Mouse (Mus musculus) hindbrain, embryonic 16.5 days (tissue): ENCODE results near the gene Mrps23. TPM values are rescaled to one million over a fixed set of nuclear protein-coding genes. Genes with fewer than 3 reads are reported as not detected.

Experiments used
- ATAC-seq: fragments of 200-750 bp; cut with Nextera tagmentation; 2 replicates; pipeline ENCODE4 v1.8.0; 2017; ENCODE audit warnings: moderate TSS enrichment, moderate library complexity
- H3K27ac ChIP-seq: fragments of 300-500 bp; sonication (generic); 2 replicates; pipeline ENCODE4 v1.5.1; 2014; ENCODE audit warnings: low read depth, mild to moderate bottlenecking, control low read depth, low read length, moderate library complexity
- H3K27me3 ChIP-seq: fragments of 300-500 bp; sonication (generic); replicated peaks from 2 replicates; pipeline ENCODE4 v1.6.1; 2014; ENCODE audit warnings: low read length; ENCODE audit not compliant: control insufficient read depth, insufficient read depth
- H3K36me3 ChIP-seq: fragments of 300-500 bp; sonication (generic); 2 replicates; pipeline ENCODE4 v1.6.1; 2014; ENCODE audit warnings: mild to moderate bottlenecking, low read length, moderate library complexity, mixed read lengths; ENCODE audit not compliant: control insufficient read depth, insufficient read depth
- H3K4me1 ChIP-seq: fragments of 300-500 bp; sonication (generic); 2 replicates; pipeline ENCODE4 v1.6.1; 2014; ENCODE audit warnings: low read depth, low read length; ENCODE audit not compliant: control insufficient read depth, insufficient read depth
- H3K4me2 ChIP-seq: fragments of 300-500 bp; sonication (generic); 2 replicates; pipeline ENCODE4 v1.6.1; 2014; ENCODE audit warnings: mild to moderate bottlenecking, low read length, control low read depth, moderate library complexity
- H3K4me3 ChIP-seq: fragments of 300-500 bp; sonication (generic); 2 replicates; pipeline ENCODE4 v1.5.1; 2014; ENCODE audit warnings: mild to moderate bottlenecking, low read length, control low read depth, moderate library complexity
- H3K9ac ChIP-seq: fragments of 300-500 bp; sonication (generic); 2 replicates; pipeline ENCODE4 v1.6.1; 2014; ENCODE audit warnings: low read depth, mild to moderate bottlenecking, control low read depth, low read length, moderate library complexity
- H3K9me3 ChIP-seq: fragments of 300-500 bp; sonication (generic); 2 replicates; pipeline ENCODE4 v1.6.1; 2014; ENCODE audit warnings: mild to moderate bottlenecking, low read length, moderate library complexity; ENCODE audit not compliant: control insufficient read depth
- WGBS: fragments of 180-500 bp; shearing (Covaris S2); extraction: QIAGEN DNeasy Blood & Tissue Kit; methylation state at CpG from one replicate; pipeline ENCODE4 v1.1.7; 2014; 5-methylcytosine and 5-hydroxymethylcytosine counted together
- polyA plus RNA-seq: library from polyadenylated mRNA; unstranded; fragments of >200 nt; fragmentation: Nextera tagmentation; extraction: Ambion mirVana; gene quantifications from 2 replicates; pipeline ENCODE4 v1.2.1, GENCODE M21; 2015

Gene Mrps23
- polyA plus RNA-seq, 1 experiment from 2014 or later: 68.8 TPM

DNA sequence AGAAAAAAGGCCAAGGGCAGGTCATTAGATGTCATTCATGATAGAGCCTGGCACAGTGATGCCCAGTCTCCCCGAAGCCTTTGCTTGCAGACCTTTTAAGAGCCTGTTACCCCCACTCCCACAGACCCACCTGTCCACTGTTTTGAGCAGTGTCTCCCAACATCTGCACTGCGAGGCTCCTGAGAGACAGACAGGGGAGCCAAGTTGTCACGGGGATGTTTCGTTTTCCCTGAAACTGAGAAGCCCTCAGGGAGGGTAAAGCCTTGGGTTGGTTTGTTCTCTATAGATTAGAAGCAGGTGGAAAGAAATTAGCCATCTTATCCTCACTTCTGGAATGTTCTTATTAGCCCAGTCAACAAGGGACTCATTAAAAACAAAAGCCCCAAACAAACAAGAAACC, 30.6 kb downstream of the Mrps23 start:
- no peak for ATAC-seq
- H3K4me3 ChIP-seq: no peak overlapping the region
- no peak overlapping the region for H3K27ac ChIP-seq
- no peaks in the 10 kb centered on the region for H3K9me3 ChIP-seq
- H3K36me3 ChIP-seq: no peaks in the 10 kb centered on the region
- H3K4me2 ChIP-seq: no peak overlapping the region
- peaks cover 20% of the 10 kb centered on the region for H3K4me1 ChIP-seq
- 36% methylated on average over 4 of the region's 4 CpGs for WGBS
- no peak overlapping the region for H3K9ac ChIP-seq
- H3K27me3 ChIP-seq: no peaks in the 10 kb centered on the region

DNA sequence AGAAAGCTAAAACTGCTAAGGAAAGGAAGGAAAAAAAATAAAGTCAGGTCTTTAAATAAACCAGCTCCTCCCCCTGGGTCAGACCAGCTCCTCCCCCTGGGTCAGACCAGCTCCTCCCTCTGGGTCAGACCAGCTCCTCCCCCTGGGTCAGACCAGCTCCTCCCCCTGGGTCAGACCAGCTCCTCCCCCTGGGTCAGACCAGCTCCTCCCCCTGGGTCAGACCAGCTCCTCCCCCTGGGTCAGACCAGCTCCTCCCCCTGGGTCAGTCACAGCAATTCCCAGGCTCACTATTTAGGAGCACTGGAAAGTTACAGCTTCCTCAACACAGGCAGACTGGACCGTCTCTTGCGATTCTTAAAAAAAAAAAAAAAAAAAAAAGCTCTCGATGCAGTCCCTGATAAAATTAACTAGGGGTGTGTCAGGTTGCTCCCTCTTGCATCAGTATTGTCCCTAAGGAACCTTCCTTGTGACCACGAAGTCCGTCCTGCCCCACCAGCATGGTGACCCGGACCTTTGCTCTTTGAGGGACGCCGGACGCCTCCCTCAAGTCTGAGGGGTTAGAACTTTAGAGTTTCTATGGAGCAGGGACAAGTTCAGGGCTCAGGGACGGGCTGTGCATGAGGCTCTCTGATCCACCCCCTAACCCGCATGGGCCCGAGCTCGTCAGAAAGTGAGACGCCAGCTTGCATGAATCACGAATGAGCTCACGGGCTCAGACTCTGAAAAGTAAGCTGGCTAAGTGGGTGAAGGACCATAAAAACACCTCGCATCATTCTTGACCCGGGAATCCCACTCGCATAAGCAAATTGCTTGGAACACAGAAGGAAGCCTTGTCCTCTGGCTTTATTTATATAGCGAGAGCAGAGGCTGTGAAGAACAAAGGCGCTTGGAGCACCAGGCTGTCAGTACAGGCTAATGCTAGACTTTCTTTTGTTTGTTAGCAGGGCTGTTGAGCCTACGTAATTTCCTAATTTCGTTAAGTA, 31.3 kb downstream of the Mrps23 start:
- Histone ChIP-seq H3K9me3 (no peaks in the 10 kb centered on the region), H3K27me3 (no peaks in the 10 kb centered on the region), H3K36me3 (no peaks in the 10 kb centered on the region), H3K4me2 (peak overlapping the region; percentile 13; the same call in 1 of the 2 replicates), H3K27ac (0 out of 2 replicates have a peak overlapping the region, but pooled peaks have one; percentile 18), H3K9ac (no peak overlapping the region), H3K4me3 (no peak overlapping the region), H3K4me1 (peaks cover 22% of the 10 kb centered on the region)
- no peak for ATAC-seq
- 7% methylated on average over 23 of the region's 23 CpGs for WGBS

DNA sequence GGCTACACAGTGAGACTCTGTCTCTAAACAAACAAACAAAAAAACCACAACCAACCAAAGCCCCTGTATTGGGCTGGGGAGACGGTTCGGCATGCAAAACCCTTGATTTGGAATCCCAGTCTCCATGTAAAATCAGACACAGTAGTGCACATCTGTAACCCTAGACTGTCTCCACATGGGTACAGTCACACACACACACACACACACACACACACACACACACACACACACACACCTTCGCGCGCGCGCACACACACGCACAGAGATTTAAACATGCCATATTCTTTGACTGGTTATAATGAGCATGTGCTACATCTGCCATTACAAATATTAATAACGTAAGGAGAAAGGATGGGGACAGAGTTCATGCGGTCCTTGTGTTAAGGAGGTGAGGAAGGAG, 36.1 kb downstream of the Mrps23 start:
- no peak for ATAC-seq
- no peak overlapping the region for H3K9ac ChIP-seq
- no peak overlapping the region for H3K4me3 ChIP-seq
- no peak overlapping the region for H3K27ac ChIP-seq
- no peaks in the 10 kb centered on the region for H3K9me3 ChIP-seq
- H3K36me3 ChIP-seq: no peaks in the 10 kb centered on the region
- H3K4me1 ChIP-seq: peaks cover 18% of the 10 kb centered on the region
- no peaks in the 10 kb centered on the region for H3K27me3 ChIP-seq
- H3K4me2 ChIP-seq: no peak overlapping the region
- 38% methylated on average over 10 of the region's 10 CpGs for WGBS

DNA sequence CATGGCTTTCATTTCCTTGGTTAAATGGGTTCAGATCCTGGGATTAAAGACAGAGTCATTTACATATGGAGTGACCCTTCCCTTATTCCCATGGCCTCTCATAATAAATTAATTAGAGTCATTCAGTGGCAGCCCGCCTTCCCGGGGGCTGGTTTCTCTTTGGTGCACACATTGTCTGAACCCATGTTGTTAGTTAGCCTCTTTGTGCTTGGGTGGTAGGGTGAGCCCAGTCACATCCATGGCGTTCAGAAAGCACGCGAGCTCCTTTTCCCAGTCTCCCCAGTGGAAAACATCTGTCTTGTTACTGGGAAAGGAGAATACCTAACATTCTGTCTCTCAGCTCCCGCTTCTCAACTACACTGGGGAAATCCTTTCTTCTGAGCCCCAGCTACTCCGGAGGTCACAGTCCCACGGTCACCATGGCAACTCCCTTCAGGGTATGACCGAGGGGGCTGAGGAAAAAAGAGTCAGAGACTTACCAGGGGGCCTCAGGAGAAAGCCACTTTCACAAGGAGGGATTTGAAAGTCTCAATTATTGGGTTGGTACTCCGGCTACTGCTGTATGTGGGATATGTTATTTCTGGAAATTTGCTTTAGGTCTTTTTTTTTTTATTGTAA, 36.7 kb downstream of the Mrps23 start:
- 5% methylated on average over 10 of the region's 10 CpGs for WGBS
- peak overlapping the region; percentile 14; the same call in 1 of the 2 replicates for H3K9ac ChIP-seq
- peak; percentile 77 for ATAC-seq

DNA sequence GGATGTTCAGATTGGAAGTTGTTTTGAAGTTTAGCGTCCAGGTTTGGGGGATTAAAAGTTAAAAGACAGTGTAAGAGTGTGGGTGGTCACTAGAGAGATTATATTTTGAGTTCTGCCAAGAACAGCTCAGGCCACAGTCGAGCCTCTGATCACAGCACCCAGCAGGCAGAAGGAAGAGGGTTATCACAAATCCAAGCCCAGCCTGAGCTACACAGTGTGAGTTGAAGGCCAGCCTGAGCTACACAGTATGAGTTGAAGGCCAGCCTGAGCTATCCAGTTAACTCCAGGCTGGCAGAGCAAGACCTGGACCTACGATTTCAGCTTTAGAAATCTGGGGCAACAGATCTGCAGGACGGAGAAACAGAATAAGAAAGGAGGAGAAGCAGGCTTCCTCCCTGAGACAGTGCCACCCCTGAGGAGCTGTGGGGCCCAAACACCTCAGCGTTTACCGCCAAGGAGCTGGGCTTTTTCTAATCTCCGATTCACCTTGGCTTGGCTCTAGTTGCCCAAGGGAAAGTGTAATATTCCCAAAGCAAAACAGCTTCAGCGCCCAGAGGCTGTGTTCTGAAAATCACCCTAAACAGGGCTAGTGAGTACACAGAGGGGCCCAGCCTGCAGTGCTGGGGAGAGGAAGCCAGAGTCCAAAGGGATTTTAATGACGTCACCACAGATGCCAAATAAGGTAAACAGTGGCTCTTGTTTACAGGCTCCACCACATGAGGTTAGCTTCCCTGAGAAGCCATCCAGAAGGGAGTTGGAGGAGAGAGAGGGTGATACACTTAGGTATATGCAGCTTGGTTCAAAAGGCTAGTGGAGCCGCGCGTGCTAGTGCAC, 37.5 kb downstream of the Mrps23 start:
- ATAC-seq: no peak; the same call in 1 of the 2 replicates
- H3K27ac ChIP-seq: peak overlapping the region; percentile 0; the same call in 1 of the 2 replicates
- peaks cover 12% of the 10 kb centered on the region for H3K4me1 ChIP-seq
- H3K36me3 ChIP-seq: no peaks in the 10 kb centered on the region
- no peak overlapping the region for H3K4me2 ChIP-seq
- 35% methylated on average over 12 of the region's 12 CpGs for WGBS
- no peaks in the 10 kb centered on the region for H3K27me3 ChIP-seq
- H3K9ac ChIP-seq: no peak overlapping the region
- H3K9me3 ChIP-seq: no peaks in the 10 kb centered on the region
- no peak overlapping the region for H3K4me3 ChIP-seq

More for the DNA sequence above, 36.7 kb downstream of the Mrps23 start:
- Histone ChIP-seq H3K27ac (peak overlapping the region; percentile 36; the same call in 1 of the 2 replicates), H3K4me3 (no peak overlapping the region), H3K9me3 (no peaks in the 10 kb centered on the region), H3K4me1 (peaks cover 14% of the 10 kb centered on the region), H3K27me3 (no peaks in the 10 kb centered on the region), H3K4me2 (no peak overlapping the region), H3K36me3 (no peaks in the 10 kb centered on the region)

DNA sequence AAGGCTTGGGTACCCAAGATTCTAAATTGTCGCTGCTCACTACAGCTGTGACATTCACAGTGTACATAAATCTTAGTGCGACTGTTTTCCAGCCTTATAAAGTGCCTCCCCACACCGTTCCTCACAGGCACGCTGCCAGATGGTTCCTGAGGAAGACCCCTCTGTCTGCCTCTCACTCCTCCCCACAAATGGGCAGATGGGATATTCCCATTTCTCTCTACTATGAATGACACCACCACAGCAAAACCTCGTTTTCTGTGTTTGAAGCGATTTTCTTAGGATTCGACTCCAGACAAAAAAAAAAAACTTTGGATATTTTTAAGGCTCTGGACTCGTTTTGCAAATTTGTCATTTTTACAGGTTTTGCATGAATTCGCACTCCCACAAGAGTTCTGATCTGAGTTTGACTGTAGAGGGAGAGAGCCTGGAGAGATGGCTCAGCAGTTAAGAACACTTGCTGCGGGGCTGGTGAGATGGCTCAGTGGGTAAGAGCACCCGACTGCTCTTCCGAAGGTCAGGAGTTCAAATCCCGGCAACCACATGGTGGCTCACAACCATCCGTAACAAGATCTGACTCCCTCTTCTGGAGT, 41.5 kb downstream of the Mrps23 start:
- WGBS: 70% methylated on average over 14 of the region's 14 CpGs
- Histone ChIP-seq H3K4me3 (no peak overlapping the region), H3K27me3 (no peaks in the 10 kb centered on the region), H3K36me3 (no peaks in the 10 kb centered on the region), H3K9me3 (no peaks in the 10 kb centered on the region), H3K9ac (no peak overlapping the region), H3K4me1 (peaks cover 11% of the 10 kb centered on the region), H3K27ac (no peak overlapping the region), H3K4me2 (no peak overlapping the region)
- ATAC-seq: no peak

DNA sequence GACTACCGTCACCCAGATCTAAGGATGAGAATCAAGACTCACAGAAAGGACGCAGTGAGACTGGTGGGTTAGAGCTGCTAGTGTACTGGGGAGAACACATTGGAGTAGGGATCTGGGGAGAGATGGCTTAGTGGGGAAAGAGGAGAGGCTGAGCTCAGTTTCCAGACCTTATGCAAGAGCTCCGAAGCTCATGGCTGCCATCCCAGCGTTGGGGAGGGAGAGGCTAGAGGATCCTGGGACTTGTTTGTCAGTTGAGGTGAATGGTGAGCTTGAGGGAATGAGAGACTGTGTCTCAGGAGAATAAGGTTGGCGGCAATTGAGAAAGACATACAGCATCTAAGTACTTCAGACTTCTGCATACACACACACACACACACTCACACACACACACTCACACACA, 44.4 kb downstream of the Mrps23 start:
- Histone ChIP-seq H3K36me3 (no peaks in the 10 kb centered on the region), H3K9ac (no peak overlapping the region), H3K27ac (no peak overlapping the region), H3K4me3 (no peak overlapping the region), H3K9me3 (no peaks in the 10 kb centered on the region), H3K4me2 (no peak overlapping the region), H3K27me3 (no peaks in the 10 kb centered on the region), H3K4me1 (peaks cover 17% of the 10 kb centered on the region)
- no peak for ATAC-seq
- 48% methylated on average over 5 of the region's 5 CpGs for WGBS

DNA sequence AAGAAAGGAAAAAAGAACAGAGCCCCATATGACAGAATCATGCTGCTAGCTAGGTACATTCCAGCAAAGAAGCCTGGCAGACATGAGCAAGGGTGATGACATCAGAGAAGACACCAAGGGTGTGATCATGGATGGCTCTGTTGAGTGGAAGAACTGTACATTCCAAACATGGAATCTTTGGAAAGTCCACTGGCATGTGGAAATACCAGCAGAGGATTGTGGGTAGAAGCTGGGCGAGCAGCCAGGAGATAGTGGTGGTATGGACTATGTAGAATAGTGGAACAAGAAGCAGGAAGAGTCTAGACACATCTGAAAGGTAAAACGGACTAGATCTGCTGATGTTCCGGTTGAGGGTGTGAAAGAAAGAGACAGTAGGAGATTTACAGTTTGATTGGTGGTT, 46.4 kb downstream of the Mrps23 start:
- Histone ChIP-seq H3K27ac (no peak overlapping the region), H3K27me3 (no peaks in the 10 kb centered on the region), H3K36me3 (no peaks in the 10 kb centered on the region), H3K4me1 (peaks cover 20% of the 10 kb centered on the region), H3K9me3 (no peaks in the 10 kb centered on the region), H3K9ac (no peak overlapping the region), H3K4me3 (no peak overlapping the region), H3K4me2 (no peak overlapping the region)
- WGBS: 91% methylated on average over 3 of the region's 3 CpGs
- no peak for ATAC-seq
